Mouse (Mus musculus) ES-Bruce4 (cell line): ENCODE measurements at regions not wholly inside any gene's neighbourhood (a gene's known extent, or its start where the extent isn't known, plus 50 kb on each side); places are given as distances from the start of the nearest gene placed in this dataset.

Source experiments
- H3K27ac ChIP-seq: 2 replicates; pipeline ENCODE4 v1.5.1; 2012; ENCODE audit warnings: low read length, inconsistent platforms; ENCODE audit not compliant: insufficient read depth
- H3K27me3 ChIP-seq: 2 replicates; pipeline ENCODE4 v1.6.1; 2012; ENCODE audit warnings: mild to moderate bottlenecking, low read length, inconsistent platforms; ENCODE audit not compliant: control insufficient read depth, poor library complexity, insufficient read depth, severe bottlenecking
- H3K36me3 ChIP-seq: 2 replicates; pipeline ENCODE4 v1.6.1; 2012; ENCODE audit warnings: inconsistent platforms, mild to moderate bottlenecking, low read length, moderate library complexity; ENCODE audit not compliant: control insufficient read depth, poor library complexity, insufficient read depth, severe bottlenecking
- H3K4me1 ChIP-seq: one replicate; pipeline ENCODE4 v1.8.1; 2011; ENCODE audit warnings: low read length; ENCODE audit not compliant: control insufficient read depth, insufficient read depth
- H3K4me3 ChIP-seq: 2 replicates; pipeline ENCODE4 v1.5.1; 2011; ENCODE audit warnings: low read depth, mild to moderate bottlenecking, low read length
- H3K9ac ChIP-seq: 2 replicates; pipeline ENCODE4 v1.6.1; 2012; ENCODE audit warnings: low read depth, mild to moderate bottlenecking, inconsistent platforms; ENCODE audit not compliant: poor library complexity, severe bottlenecking
- H3K9me3 ChIP-seq: replicated peaks from 2 replicates; pipeline ENCODE4 v1.6.1; 2012; ENCODE audit warnings: mild to moderate bottlenecking, low read length, inconsistent platforms; ENCODE audit not compliant: control insufficient read depth, poor library complexity, insufficient read depth, severe bottlenecking
- CTCF ChIP-seq: IDR thresholded peaks from one replicate; pipeline ENCODE4 v1.8.1; 2011; ENCODE audit warnings: low read depth, low read length
- EP300 ChIP-seq: IDR thresholded peaks from 2 replicates; pipeline ENCODE4 v1.6.1; 2011; ENCODE audit warnings: low read depth, low read length; ENCODE audit not compliant: insufficient read depth
- POLR2A ChIP-seq: IDR thresholded peaks from one replicate; pipeline ENCODE4 v1.8.1; 2011; ENCODE audit warnings: low read length; ENCODE audit not compliant: insufficient read depth

DNA sequence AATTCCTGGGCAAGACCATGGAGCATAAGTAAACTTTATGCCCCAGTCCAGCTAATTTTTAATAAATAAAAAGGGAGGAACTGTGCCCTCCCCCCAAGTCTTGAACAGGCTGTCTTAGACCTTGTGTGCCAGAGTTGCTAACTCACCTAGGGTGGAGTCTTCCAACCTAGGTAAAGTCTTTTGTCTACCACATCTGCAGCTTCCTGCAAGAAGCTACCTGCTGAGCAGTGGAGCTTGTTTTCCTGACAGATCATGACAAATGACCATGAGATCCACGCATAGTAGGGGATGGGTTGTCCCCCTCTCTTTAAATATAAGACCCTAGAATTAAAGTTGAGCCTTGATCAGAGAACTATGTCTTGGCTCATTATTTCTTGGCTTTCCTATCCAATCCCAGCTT lies 100.1 kb upstream of the Ctnnd2 start:
- Histone ChIP-seq H3K27ac (no peak overlapping the region), H3K9ac (no peak overlapping the region), H3K36me3 (no peaks in the 10 kb centered on the region), H3K27me3 (no peaks in the 10 kb centered on the region), H3K4me1 (peaks cover 3% of the 10 kb centered on the region), H3K9me3 (peaks cover 30% of the 10 kb centered on the region), H3K4me3 (no peak overlapping the region)
- no peak for TF ChIP-seq CTCF
- TF ChIP-seq POLR2A, result no peak
- no peak for TF ChIP-seq EP300

DNA sequence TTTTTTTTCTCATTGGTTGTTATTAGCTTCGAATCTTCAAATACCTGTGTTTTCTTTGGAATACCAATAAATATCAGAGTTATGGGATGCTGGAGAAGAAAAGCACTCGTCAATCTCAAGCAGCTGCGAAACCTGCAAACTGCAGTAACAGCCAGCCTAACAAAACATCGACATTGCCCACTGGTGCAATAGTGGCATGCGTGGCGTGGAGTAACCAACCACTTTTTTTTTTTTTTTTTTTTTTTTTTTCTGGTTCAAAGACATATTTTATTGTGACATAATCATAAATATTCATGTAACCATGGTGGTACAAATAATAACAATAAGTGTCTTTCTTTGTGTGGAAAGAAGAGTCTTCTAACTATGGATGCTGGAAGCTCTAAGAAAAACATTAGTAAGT lies 85.3 kb upstream of the Ctnnd2 start:
- Histone ChIP-seq H3K36me3 (no peaks in the 10 kb centered on the region), H3K9ac (no peak overlapping the region), H3K27ac (no peak overlapping the region), H3K27me3 (no peaks in the 10 kb centered on the region), H3K4me3 (no peak overlapping the region), H3K4me1 (no peaks in the 10 kb centered on the region), H3K9me3 (no peaks in the 10 kb centered on the region)
- no peak for TF ChIP-seq EP300
- TF ChIP-seq CTCF, result no peak
- TF ChIP-seq POLR2A, result no peak

DNA sequence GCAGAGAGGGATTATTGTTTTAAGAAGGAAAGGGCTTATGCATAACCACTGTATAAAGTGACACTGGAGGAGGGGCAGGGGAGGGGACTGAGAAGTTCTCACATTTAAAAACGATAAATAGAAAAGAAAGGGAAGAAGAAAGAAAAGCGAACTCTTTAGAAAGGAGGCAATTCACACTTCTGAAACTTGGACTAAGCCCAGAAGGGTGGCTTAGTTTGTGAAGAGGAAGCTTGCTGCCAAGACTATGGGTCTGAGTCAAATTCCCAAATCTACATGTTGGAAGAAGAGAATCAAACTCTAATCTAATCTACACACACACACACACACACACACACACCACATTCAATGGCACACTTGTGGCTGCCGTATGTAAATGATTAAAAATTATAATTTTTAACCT lies 50.3 kb upstream of the Ctnnd2 start:
- no peak overlapping the region for H3K27ac ChIP-seq
- H3K36me3 ChIP-seq, result no peaks in the 10 kb centered on the region
- no peaks in the 10 kb centered on the region for H3K9me3 ChIP-seq
- TF ChIP-seq EP300 (no peak), CTCF (no peak), POLR2A (no peak)
- H3K4me1 ChIP-seq, result no peaks in the 10 kb centered on the region
- no peak overlapping the region for H3K9ac ChIP-seq
- H3K4me3 ChIP-seq, result no peak overlapping the region
- H3K27me3 ChIP-seq, result no peaks in the 10 kb centered on the region
